Mouse (Mus musculus) forelimb bud, embryonic 11.5 days (tissue): ENCODE measurements around the gene Ubtd1.

Experiments used
- DNase-seq: peaks from one replicate; pipeline ENCODE4 v3.0.0-alpha.2; 2012; ENCODE audit warnings: low read depth, low spot score

The Ubtd1 gene

DNA sequence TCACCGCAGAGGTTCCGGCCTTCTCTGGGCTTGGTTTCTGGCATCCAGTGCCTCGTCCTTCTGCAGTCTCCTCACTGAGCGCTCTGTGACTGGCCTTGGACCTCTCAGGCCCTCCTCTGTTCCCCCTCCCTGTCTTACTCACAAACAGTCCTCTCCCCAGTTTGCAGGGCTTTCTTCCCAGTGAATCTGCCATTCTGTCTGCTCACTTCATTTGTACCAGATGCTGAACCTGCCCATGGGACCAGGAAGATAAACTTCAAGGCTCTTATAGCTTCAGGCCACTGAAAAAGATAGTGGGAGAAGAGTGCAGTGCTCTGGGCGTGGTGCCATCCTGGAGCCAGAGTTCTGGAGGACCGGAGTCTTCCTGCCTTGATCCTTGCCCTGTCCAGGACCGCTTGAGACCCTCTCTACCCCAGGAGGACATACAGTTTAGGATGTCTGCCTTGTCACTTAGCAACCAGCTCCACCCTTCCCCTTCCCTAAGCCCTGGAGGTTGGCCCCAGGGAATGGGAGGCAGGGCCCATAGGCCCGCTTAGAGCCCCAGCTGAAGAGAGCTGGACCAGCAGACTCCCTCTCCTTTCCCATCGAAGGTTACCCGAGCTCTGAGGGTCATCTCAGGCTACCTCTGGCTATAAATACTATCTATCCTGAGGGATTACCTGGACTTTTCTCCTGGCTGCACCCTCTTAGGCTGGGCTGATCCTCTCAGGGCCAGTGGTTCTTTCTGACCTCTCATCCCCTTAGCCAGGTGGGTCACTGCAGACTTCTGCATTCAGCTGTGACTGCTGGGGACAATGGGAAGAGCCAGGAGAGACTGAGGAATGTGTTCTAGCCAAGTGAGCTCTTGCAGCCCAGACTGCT lies 40.3 kb downstream of the Ubtd1 start:
- DNase-seq: no peak

GRCm38 (mm10) chr19:42022542-42022848 lies 40.9 kb downstream of the Ubtd1 start:
- no peak for DNase-seq

DNA sequence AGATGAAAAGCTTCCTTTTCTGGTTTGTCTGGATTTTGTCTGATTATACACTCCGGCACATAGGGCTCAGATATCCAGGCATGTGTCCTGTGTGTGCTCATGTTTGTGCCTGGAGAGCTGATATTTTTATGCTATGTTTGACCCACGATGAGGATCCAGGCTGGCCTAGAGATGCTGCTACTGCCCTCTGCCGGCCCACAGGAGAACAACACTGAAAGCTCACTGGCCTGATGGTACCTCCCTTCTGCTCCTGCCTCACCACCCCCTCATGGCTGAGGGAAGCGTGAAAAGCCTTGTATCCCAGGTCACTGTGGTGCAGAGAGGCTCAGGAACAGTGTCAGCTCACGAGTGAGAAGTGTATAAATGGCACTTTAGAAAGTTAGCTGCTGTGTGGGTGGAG lies 44.6 kb downstream of the Ubtd1 start:
- peak; percentile 80 for DNase-seq

GRCm38 (mm10) chr19:42031112-42031511 lies 49.5 kb downstream of the Ubtd1 start:
- no peak for DNase-seq

DNA sequence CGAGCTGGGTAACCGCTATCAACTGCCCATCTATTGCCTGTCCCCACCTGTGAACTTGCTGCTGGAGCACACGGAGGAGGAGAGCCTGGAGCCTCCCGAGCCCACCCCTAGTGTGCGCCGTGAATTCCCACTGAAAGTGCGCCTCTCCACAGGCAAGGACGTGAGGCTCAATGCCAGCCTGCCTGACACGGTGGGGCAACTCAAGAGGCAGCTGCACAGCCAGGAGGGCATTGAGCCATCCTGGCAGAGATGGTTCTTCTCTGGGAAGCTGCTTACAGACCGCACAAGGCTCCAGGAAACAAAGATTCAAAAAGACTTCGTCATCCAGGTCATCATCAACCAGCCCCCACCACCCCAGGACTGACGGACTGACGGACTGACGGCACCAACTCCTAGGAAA lies 52.0 kb downstream of the Ubtd1 start:
- DNase-seq: no peak

GRCm38 (mm10) chr19:42034146-42034775 lies 52.7 kb downstream of the Ubtd1 start:
- no peak for DNase-seq

GRCm38 (mm10) chr19:42034881-42035455 lies 53.4 kb downstream of the Ubtd1 start:
- no peak for DNase-seq

DNA sequence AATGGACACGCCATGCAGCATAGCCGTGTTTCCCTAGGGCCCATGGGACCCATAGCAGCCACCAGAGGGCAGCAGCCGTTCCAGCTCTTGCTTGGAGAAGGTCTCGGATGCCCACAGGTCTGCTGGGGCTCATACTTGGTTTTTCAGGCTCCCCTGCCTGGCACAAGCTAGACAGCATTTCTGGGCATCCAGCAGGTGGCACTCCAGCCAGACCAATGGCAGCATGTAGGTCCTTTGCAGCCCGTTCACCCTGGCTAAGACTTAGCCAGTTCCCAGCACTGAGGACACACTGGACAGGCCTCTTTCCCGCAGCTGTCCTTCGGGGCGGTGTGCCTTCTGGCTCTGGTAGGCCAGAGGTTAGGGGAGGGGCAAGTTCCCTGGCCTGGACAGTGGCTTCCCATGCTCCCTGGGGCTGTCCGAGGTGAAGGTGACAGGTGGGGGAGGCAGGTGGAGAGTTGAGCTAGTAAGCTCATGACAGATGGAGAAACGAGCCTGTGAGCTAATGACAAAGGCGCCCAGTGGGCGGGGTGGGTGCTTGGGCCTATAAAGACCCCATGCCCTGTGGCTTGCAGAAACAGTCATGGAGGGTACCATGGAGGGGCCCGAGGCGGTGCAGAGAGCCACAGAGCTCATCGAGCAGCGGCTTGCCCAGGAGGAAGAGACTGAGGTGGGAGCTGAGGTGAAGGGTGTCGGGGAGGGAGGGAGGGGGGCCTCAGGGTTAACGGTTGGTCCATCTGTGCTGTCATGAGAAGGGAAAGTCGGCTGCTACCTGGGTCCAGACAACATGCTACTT lies 54.1 kb downstream of the Ubtd1 start, which contains the start of gene Ankrd2:
Gene Ankrd2 (plus strand): TSS at position 545 of the 793 bp plus-strand sequence.
- DNase-seq: peak; percentile 71

DNA sequence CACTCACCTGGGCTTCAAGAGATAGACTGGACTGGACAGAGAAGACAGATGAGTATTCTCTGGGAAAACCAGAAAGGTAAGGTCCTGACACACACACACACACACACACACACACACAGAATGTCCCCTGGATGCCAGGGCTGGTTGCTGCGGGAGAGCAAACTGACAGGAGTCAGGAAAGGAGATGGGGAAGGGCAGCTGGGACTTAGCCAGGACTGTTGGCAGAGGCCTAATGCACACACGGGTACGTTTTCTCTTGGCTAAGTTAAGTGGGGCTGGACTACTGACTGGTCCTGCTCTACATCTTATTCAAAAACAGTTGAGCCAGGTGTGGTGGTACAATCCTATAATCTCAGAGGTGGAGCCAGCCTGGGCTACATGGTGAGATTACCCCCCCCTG lies 54.8 kb downstream of the Ubtd1 start:
- DNase-seq: no peak

DNA sequence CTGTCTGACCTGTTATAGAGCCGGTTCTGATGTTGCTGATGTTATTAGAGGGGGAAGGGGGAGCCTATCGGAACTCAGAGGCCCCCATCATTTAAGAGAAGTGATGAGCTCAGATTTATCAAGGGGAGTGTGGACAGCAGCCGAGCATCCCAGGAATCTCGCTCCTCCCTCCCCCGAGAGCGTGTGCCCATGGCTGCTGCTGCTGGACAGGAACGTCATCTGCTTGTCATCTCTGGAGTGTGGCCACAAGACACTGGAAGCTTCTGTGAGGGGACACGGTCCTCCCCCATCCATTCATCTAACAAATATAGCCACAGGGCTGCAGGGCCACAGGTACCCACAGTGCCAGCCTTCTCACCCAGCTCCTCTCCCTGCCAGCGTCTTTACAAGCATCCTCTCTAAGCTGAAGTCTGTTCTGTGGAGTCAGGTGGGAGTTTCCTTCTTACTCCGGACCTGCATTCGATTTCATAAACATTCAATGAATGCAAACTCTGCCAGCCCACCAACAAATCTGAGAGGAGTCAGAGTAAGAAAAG lies 55.7 kb downstream of the Ubtd1 start:
- DNase-seq: no peak

DNA sequence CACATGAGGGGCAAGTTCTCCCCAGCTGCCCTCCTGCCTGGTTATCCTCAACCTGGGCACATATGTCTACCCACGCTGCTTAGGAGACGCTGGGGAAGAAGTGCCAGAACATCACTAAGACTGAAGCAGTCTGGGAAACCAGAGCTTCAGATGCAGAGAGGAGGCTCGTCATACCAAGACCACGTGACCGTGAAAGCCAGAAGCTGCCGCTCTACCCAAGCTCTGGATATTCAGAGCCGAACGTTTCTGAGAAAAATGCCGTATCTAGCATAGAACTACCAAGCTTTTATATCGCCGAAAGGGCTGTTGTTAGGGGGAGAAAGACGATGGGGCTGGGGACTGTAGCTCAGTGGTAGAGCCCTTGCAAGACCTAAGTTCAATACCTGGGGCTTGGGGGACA lies 56.7 kb downstream of the Ubtd1 start:
- no peak for DNase-seq

- DNase-seq: no peak
Measured at GRCm38 (mm10) chr19:42043988-42044387, 62.4 kb downstream of the Ubtd1 start.

GRCm38 (mm10) chr19:42045269-42046102 lies 63.9 kb downstream of the Ubtd1 start, which contains the start of gene Hoga1:
Hoga1 (plus strand) TSS chr19:42045610.
- peak; percentile 79 for DNase-seq

DNA sequence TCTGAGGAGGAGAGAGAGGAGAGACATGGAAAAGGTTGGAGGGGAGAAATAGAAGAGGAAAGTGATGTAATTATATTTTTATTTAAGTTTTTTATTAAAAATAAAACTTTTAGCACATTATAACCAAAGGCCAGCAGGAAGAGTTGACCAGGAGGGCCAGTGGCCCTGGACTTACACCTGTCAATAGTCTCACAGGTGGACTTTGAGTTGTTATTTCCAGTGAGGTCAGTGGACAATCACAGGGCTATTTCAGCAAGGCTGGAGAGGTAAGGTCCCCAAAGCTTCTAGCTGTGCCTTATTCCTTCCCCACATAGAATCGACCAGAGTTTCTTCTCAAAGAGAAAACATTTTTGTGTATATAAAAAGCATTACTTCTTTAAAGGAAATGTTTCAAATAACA lies 68.7 kb downstream of the Ubtd1 start:
- no peak for DNase-seq

GRCm38 (mm10) chr19:42051351-42051750 lies 69.8 kb downstream of the Ubtd1 start:
- no peak for DNase-seq

- no peak for DNase-seq
Measured at GRCm38 (mm10) chr19:42051948-42052347, 70.4 kb downstream of the Ubtd1 start, which contains the start of gene 4933411K16Rik. 4933411K16Rik (plus strand) TSS chr19:42052248.

- DNase-seq: no peak
Measured at GRCm38 (mm10) chr19:42054255-42054654, 72.7 kb downstream of the Ubtd1 start.

DNA sequence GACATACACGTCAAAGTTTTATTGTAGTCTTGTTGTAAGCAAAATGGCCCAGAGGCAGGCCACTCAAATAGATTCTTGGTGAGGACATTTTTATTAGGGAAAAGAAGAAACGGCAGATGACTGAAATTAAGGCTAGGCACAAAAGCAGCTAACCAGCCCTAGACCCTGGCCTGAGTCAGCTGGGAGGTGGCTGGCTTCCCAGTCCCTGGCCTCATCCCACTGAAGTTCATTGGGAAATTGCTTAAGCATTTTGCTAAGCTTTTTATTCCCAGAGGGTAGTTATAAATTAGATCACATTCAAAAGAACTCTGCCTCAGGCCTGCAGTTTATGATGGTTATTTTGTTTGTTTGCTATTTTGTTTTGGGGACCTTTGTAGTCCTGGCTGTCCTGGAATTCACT lies 74.3 kb downstream of the Ubtd1 start:
- no peak for DNase-seq

- DNase-seq: no peak
Measured at GRCm38 (mm10) chr19:42056719-42057409, 75.3 kb downstream of the Ubtd1 start.

DNA sequence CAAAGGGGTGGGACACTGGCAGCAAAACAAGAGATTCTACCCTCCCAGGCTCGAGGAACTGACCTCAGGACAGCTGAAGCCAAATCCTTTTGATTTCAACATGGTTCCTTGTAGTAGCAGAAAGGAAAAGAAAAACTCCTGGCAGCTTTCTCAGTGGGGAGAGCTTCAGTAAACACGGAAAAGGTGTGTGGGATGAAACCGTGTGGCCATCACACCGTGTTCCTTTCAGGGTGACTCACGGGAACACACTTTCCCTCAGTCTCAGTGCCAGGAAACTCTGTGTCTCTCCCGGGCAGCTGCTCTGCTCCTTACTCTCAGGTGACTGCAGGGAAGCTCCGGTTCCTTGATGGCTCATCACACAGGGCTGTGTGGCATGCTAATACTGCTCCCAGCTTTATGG lies 76.9 kb downstream of the Ubtd1 start:
- no peak for DNase-seq
